Mouse (Mus musculus) liver, adult 2 months (tissue): ENCODE results near the gene Pkd1l2. TPM values are rescaled to one million over a fixed set of nuclear protein-coding genes. Genes with fewer than 3 reads are reported as not detected.
A peak's percentile ranks its signal among the peaks of the same experiment; 100 is the strongest.

Source experiments
- DNase-seq: peaks from one replicate; pipeline ENCODE4 v3.0.0-alpha.2; 2011; ENCODE audit warnings: low read depth, low spot score; ENCODE audit errors: extremely low read depth
- H3K27ac ChIP-seq: fragments of 200-500 bp; replicated peaks from 2 replicates; pipeline ENCODE4 v1.5.1; 2012; ENCODE audit warnings: low read depth, mild to moderate bottlenecking, control low read depth, inconsistent platforms, low read length; ENCODE audit not compliant: insufficient read depth
- H3K27me3 ChIP-seq: fragments of 200-500 bp; 2 replicates; pipeline ENCODE4 v1.6.1; 2012; ENCODE audit warnings: mild to moderate bottlenecking, moderate library complexity, low read length, inconsistent platforms; ENCODE audit not compliant: control insufficient read depth, insufficient read depth
- H3K36me3 ChIP-seq: fragments of 200-500 bp; 2 replicates; pipeline ENCODE4 v1.6.1; 2012; ENCODE audit warnings: low read length, inconsistent platforms; ENCODE audit not compliant: control insufficient read depth, insufficient read depth
- H3K4me1 ChIP-seq: fragments of 200-500 bp; 2 replicates; pipeline ENCODE4 v1.6.1; 2011; ENCODE audit warnings: low read length; ENCODE audit not compliant: control insufficient read depth, insufficient read depth
- H3K4me3 ChIP-seq: fragments of 200-500 bp; 2 replicates; pipeline ENCODE4 v1.5.1; 2011; ENCODE audit warnings: low read depth, mild to moderate bottlenecking, control low read depth, low read length, moderate library complexity; ENCODE audit not compliant: insufficient read depth
- H3K79me2 ChIP-seq: fragments of 200-500 bp; 2 replicates; pipeline ENCODE4 v1.6.1; 2012; ENCODE audit warnings: inconsistent platforms, mild to moderate bottlenecking, low read length, moderate library complexity; ENCODE audit not compliant: control insufficient read depth, insufficient read depth
- H3K9ac ChIP-seq: fragments of 200-500 bp; 2 replicates; pipeline ENCODE4 v1.6.1; 2012; ENCODE audit warnings: low read depth, mild to moderate bottlenecking, control low read depth, inconsistent platforms, low read length
- CTCF ChIP-seq: fragments of 200-500 bp; IDR thresholded peaks from 2 replicates; pipeline ENCODE4 v1.5.1; 2011; ENCODE audit warnings: low read depth, low read length, control low read depth
- POLR2A ChIP-seq: fragments of 200-500 bp; IDR thresholded peaks from 2 replicates; pipeline ENCODE4 v1.6.1; 2011; ENCODE audit warnings: low read length, control low read depth; ENCODE audit not compliant: insufficient read depth; ENCODE audit errors: extremely low read depth
- WGBS: fragments of 180-500 bp; shearing (Covaris S2); methylation state at CpG from one replicate; pipeline ENCODE4 v1.1.7; 2018; 5-methylcytosine and 5-hydroxymethylcytosine counted together
- polyA plus RNA-seq: library from polyadenylated mRNA; depleted of rRNA; stranded (reverse); fragments of >200 nt; gene quantifications from 2 replicates; pipeline ENCODE4 v1.2.3, GENCODE M21; 2012
- total RNA-seq: library from RNA; depleted of rRNA; stranded (reverse); fragments of >200 nt; gene quantifications from 2 replicates; pipeline ENCODE4 v1.2.3, GENCODE M21; 2014

The Pkd1l2 gene
- total and polyA plus RNA-seq, 2 experiments, result not detected

DNA sequence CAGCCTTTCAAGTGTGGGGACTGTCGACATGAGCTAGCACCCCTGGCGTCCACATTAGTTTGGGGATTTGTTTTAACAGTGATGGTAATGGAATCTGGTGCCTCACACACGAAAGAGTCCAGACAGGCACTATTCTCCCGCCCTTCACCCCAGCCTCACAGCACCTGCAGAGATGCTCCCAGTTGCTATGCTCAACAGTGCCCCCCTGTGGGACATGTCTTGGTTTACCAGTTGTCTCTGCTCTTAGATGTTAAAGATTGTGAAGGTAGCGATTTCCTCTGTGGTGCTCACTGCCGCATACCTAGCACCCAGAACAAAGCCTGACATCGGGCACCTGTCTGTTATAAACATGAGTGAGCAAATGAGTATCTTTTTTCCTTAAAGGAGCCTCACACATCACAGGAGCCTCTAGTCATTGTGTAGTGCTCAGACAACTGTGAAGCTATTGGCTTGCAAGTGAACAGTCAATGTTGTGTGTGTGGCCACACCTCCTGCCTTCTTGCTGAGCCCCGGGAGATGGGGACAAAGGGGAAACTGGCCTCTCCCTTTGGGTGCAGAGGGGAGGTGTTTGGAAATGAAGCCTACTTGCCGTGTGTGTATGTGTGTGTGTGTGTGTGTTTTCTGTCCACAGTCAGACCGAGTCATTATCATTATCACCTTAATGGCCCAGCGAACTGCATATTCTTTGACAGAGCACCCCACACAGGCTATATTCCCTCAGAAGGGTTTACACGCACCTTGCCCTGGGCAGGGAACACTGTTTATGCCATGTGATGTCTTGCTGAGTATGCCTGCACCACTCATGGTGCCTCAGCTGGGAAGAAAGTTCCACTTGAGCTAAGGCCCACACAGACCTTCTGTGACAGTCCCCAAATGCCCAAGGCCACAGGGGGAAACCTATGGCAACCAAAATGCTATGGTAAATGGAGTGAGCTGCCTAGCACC is 28.8 kb downstream of the Pkd1l2 start:
- Histone ChIP-seq H3K36me3 (no peaks in the 10 kb centered on the region), H3K4me1 (no peaks in the 10 kb centered on the region), H3K79me2 (no peaks in the 10 kb centered on the region), H3K9ac (no peak overlapping the region), H3K4me3 (no peak overlapping the region), H3K27me3 (no peaks in the 10 kb centered on the region), H3K27ac (no peak overlapping the region)
- TF ChIP-seq POLR2A (no peak), CTCF (peak; percentile 55)
- WGBS, result 67% methylated on average over 12 of the region's 12 CpGs
- peak; percentile 8 for DNase-seq

GRCm38 (mm10) chr8:117051316-117051715 is 30.9 kb downstream of the Pkd1l2 start:
- H3K4me1 ChIP-seq, result no peaks in the 10 kb centered on the region
- TF ChIP-seq POLR2A (no peak), CTCF (no peak)
- H3K27me3 ChIP-seq, result no peaks in the 10 kb centered on the region
- H3K36me3 ChIP-seq, result no peaks in the 10 kb centered on the region
- 61% methylated on average over 9 of the region's 9 CpGs for WGBS
- DNase-seq, result no peak
- H3K4me3 ChIP-seq, result no peak overlapping the region
- no peak overlapping the region for H3K27ac ChIP-seq
- H3K79me2 ChIP-seq, result no peaks in the 10 kb centered on the region
- H3K9ac ChIP-seq, result no peak overlapping the region

DNA sequence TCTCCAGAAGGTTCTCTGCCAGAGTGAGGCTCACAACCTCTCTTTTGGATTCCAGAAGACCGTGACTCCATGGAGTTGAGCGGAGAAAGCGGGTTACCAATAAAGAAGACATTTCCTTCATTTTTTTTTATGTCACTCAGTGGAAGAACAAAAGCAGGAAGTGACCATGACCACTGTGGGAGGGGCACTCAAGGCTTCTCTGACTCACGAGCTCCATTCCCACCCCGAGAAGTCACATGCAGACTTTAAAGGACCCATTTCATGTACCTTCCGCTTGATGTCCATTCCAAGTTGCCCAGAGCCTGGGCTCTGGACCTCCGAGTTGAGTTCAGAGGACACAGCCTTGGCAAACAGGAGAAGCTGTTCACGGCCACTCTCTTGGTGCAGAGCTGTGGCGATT is 31.5 kb downstream of the Pkd1l2 start:
- WGBS, result 74% methylated on average over 9 of the region's 9 CpGs
- no peak overlapping the region for H3K9ac ChIP-seq
- H3K4me1 ChIP-seq, result no peaks in the 10 kb centered on the region
- DNase-seq, result peak; percentile 17
- no peak overlapping the region for H3K27ac ChIP-seq
- H3K36me3 ChIP-seq, result no peaks in the 10 kb centered on the region
- H3K4me3 ChIP-seq, result no peak overlapping the region
- TF ChIP-seq CTCF (no peak), POLR2A (no peak)
- H3K79me2 ChIP-seq, result no peaks in the 10 kb centered on the region
- no peaks in the 10 kb centered on the region for H3K27me3 ChIP-seq

- Histone ChIP-seq H3K27ac (no peak overlapping the region), H3K4me1 (no peaks in the 10 kb centered on the region), H3K79me2 (no peaks in the 10 kb centered on the region), H3K4me3 (no peak overlapping the region), H3K9ac (no peak overlapping the region), H3K36me3 (no peaks in the 10 kb centered on the region), H3K27me3 (no peaks in the 10 kb centered on the region)
- WGBS, result 65% methylated on average over 7 of the region's 7 CpGs
- no peak for DNase-seq
- TF ChIP-seq POLR2A, result no peak
- TF ChIP-seq CTCF, result no peak
These were observed 32.8 kb downstream of the Pkd1l2 start for GRCm38 (mm10) chr8:117049444-117049843.

DNA sequence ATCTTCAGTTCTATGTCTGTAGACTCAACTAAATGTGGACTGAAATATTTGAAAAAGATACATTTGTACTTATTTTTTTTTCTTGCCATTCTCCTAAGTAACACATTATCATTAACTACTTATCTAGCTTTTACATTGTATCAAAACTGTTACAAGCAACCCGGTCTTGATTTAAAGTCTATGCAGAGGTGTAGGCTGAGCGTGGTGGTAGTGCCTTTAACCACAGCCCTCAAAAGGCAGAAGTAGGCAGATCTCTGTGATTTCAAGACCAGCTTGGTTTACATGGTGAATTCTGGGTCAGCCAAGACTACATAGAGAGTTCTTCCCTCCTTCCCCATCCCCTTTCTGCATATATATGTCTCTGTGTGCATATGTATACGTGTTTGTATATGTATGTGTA is 38.7 kb downstream of the Pkd1l2 start:
- no peaks in the 10 kb centered on the region for H3K4me1 ChIP-seq
- H3K27me3 ChIP-seq, result no peaks in the 10 kb centered on the region
- TF ChIP-seq POLR2A (no peak), CTCF (no peak)
- DNase-seq, result no peak
- WGBS, result 84% methylated on average over 3 of the region's 3 CpGs
- H3K79me2 ChIP-seq, result no peaks in the 10 kb centered on the region
- no peak overlapping the region for H3K9ac ChIP-seq
- H3K4me3 ChIP-seq, result no peak overlapping the region
- H3K27ac ChIP-seq, result no peak overlapping the region
- H3K36me3 ChIP-seq, result no peaks in the 10 kb centered on the region

DNA sequence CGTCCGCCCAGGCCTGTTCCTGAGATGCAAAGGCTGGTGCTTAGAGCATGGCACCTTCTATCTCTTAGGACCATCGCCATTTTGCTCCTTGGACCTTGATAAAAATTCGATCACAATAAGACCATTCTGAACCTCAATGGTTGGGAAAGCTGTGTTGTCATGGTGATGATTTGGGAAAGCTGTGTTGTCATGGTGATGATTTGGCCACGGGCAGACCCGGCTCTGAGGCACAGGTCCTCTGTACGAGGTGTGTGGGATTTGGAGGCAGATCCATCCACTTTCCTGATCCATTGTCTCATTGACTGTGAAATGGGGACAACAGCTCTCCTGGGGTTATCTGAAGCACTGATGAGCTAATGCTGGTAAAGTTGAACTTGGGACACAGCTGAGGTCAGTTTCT is 42.4 kb downstream of the Pkd1l2 start:
- no peak for TF ChIP-seq CTCF
- TF ChIP-seq POLR2A, result no peak
- 71% methylated on average over 7 of the region's 7 CpGs for WGBS
- no peaks in the 10 kb centered on the region for H3K79me2 ChIP-seq
- no peaks in the 10 kb centered on the region for H3K36me3 ChIP-seq
- H3K4me1 ChIP-seq, result no peaks in the 10 kb centered on the region
- H3K4me3 ChIP-seq, result no peak overlapping the region
- H3K9ac ChIP-seq, result no peak overlapping the region
- no peaks in the 10 kb centered on the region for H3K27me3 ChIP-seq
- no peak for DNase-seq
- no peak overlapping the region for H3K27ac ChIP-seq
